Mouse (Mus musculus): ENCODE results near the gene Yrdc.

GRCm38 (mm10) chr4:124898428-124898827 is 47.9 kb downstream of the Yrdc start:
- TF ChIP-seq CTCF (conservative IDR thresholded peaks at IDR 0.05; ENCODE audit: low read length) (no peak), POU5F1 (IDR thresholded peaks at IDR 0.05; ENCODE audit: borderline replicate concordance, low read length) (no peak), NANOG (IDR thresholded peaks at IDR 0.05; ENCODE audit: borderline replicate concordance, low read length) (no peak)
